Mouse (Mus musculus): Measurements from ENCODE around the gene Ralgapb. TPM values are rescaled to one million over a fixed set of nuclear protein-coding genes. Genes with fewer than 3 reads are reported as not detected.
"Not testable (repeated sequence)": the region's sequence is repeated elsewhere in the genome, so short reads cannot be mapped to it uniquely, and the experiment has no call there.

Gene Ralgapb
- total RNA-seq, 4 experiments from 2014 or later = 83.1 to 102 (median 93.3) TPM

DNA sequence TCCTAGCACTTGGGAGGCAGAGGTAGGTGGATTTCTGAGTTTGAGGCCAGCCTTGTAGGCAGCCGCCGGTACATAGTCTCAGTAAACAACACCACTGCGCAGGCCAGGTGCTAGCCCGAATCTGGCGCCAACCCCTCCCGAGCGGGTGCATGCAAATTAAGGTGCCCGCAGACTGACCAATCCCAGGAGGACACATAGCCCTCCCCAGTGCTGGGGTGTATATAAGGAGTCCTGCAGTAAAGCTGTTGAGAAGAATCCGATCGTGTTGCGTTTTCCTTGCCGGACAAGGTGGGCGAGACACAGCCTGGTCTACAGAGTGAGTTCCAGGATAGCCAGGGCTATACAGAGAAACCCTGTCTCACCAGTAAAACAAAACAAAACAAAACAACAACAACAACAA is 12.5 kb upstream of the Ralgapb start:
- not testable (repeated sequence) for DNase-seq (ENCODE audit: low spot score in 2 of 2)

DNA sequence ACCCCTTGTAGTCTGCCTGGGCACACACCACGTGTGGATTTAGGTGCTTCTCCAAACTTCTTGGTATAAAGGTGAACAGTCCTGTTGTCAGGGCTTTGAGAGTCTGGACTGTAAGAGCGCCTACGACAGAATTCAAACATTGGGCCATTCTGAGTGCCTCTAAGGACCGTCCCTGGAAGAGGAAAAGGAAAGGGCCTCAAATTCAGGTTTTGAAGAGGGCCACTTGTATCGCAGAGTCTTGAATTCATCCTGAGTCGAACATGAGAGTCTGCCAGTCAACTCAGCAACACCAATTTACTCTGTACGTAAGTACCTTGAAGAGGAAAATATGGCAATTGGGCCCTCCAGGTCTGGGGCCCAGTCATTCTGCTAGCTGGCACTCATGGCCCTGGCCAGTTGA is 6.7 kb upstream of the Ralgapb start:
- no peak for DNase-seq (ENCODE audit: low spot score in 2 of 2)

DNA sequence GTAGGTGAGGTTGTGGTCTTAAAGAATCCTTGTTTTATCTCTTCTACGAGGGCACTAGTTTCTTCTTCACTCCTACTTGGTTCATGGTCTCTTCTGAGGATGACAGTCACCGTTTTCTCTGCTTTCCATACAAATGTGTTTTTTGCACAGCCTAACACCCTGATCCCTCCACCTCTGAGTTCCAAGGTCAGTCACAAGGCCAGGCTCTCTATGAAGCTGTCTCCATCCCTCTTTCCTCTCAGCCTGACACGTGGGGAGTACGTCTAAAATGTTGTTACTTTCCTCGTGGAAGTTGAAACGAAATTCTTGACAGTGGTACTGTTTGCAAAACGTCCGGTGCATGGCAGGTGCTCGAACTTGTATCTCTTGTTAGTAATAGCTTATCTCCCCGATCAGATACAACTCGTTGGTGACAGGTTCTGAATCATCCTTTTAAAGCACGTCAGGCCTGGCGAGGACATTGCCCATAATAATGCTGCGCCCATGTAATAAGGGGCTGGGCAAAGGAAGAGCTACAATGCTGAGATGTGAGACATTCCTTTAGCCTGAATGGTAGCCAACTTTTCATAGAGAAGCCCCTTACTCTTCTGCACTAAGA is 552 bp upstream of the Ralgapb start:
- no peak for DNase-seq (ENCODE audit: low spot score in 2 of 2)

DNA sequence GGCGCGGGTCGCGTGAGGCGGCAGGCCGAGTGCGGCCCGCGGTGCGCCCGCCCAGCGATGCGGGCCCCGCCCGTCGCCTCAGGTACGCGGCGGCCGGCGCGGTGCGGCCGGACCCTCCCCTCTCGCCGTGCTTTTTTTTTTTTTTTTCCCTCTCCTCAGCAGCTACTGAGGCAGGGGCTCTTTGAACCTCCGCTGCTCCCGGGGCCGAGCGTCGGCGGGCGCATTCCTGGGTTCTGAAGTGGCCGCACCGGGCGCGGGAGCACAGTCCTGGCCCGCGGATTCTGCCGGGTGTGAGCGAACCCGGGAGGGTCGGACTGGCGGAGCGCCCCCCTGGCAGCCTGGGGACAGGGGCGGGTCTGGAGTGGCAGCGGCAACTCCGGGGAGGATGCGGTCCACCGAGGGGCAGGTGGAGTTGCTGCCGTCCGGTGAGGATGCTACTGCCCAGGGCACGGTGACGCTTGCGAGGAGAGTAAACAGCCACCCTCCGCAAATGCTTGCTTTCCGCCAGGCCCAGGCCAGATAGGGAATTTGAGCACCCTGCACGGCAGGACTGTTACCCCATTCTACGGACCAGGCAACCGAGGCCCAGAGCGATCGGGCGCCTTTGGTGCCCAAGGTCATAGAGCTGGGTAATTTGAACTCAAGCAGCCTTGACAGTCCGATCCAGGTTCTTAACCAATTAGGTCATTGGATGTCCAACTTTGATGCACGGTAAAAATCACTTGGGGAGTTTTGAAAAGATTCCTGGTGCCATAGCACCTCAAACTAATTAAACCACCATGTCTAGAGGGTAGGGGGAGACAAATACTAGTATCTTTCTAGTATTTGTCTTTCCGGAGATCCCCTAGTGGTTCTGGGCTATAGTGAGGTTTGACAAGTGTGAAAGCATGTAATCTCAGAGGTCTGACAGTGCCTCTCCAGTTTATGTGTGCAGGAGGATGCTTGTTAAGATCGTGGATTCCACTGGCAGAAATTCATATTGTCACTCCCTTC is 670 bp downstream of the Ralgapb start:
- peak in 1 of 2 experiments; percentile 18 for DNase-seq (ENCODE audit: low spot score in 2 of 2)

DNA sequence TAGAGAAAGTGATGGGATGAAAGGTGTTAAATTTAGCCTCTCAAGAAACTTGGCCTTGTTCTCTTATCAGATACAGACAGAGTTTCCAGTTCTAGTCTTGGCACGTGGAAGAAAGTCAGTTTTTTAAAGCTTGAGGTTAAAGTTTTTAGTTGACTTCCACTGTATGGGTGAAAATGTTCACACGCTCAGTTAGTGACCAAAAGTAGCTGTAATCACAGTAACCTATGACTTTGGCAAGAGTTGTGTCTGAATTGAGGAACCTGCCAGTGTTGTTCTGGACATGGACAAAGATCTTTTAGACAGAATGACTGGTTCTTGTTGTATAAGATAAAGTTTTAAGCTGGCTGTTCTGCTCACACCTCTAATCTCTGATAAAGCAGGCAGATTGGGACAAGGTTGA is 3.6 kb downstream of the Ralgapb start:
- DNase-seq (ENCODE audit: low spot score in 2 of 2) = no peak

DNA sequence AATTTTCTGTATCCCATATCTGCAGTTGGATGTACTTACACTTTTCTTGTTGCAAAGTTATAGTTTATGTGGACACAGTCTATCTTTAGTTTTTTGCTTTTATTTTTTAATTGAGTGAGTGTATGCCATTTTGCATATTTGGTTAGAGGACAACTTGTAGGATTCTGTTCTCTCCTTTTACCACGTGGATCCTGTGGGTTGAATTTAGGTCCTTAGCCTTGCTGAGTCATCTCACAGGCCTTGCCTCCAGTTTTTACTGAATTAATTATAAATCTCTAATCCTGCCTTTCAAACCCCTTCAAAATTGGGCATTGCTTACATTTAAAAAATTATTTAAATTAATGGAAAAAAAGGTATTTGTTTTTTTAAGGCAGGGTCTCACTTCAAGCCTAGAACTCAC is 6.2 kb downstream of the Ralgapb start:
- no peak for DNase-seq (ENCODE audit: low spot score in 2 of 2)

DNA sequence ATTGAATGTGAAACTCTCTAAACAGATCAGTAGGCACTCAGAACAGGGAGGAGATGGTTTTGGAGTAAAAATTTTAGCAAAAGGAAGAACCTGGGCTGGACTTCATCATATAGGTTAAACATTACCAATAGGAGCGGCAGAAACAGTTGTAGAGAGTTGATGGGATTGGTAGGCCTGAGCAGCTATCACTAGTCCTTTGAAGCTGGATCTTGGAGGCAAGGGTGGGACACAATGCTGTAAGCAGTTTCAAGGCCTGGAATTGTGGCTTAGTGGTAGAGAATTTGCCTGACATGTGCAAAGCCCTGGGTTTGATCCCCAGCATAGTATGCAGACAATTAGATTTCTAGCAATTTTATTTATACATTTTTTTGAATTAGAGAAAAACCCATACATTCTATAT is 9.0 kb downstream of the Ralgapb start:
- DNase-seq (ENCODE audit: low spot score in 2 of 2) = no peak

DNA sequence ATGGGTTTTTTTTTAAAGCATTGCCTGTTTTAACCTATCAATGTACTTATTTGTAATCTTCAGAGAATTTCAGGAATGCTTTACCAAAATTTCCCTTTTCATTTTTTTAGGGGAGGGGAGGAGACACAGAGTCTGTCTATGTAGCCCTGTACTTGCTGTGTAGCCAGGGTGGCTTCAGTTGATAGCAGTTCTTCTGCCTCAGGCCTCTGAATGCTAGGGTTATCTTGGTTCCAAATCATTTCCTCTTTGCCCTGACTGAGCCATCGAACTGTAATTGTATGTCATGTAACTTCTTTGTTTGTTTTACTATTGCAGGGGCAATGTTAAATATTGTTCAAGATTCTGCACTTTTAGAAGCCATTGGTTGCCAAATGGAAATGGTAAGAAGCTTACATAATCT is 36.2 kb downstream of the Ralgapb start:
- no peak for DNase-seq (ENCODE audit: low spot score in 2 of 2)

DNA sequence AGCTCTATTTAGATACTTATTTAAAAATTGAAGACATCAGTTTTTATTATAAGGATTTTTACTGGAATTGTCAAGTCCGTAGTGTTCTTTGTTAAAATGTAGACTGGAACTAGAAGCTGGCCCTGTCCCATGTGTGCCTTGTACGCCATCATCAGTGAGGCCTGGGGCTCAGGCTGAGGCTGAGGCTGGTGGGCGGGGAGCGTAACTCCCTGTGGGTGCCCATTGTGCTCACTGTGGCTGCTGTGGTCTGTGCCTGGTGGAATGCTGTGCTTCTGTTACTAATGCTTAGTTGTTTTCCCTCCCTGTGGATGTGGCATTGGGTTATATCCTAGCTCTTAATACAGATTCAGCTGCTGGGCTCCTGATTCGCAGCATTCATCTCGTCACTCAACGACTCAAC is 40.2 kb downstream of the Ralgapb start:
- no peak for DNase-seq (ENCODE audit: low spot score in 2 of 2)

DNA sequence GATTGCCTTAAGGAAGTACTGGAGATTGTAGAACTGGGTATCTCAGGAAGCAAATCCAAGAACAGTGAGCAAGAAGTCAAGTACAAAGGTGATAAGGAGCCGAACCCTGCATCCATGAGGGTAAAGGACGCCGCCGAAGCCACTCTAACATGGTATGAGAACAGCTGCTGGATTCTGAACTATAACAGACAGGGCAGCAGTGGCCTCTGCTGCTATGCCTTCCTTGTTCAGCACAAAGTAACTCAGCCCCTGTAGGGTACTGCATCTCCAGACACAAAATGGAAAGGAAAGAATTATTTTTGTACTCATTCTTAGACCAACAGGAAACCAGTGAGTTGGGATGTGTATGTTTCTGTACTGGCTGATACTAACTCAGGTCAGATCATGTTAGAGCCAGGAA is 46.8 kb downstream of the Ralgapb start:
- DNase-seq (ENCODE audit: low spot score in 2 of 2) = no peak

DNA sequence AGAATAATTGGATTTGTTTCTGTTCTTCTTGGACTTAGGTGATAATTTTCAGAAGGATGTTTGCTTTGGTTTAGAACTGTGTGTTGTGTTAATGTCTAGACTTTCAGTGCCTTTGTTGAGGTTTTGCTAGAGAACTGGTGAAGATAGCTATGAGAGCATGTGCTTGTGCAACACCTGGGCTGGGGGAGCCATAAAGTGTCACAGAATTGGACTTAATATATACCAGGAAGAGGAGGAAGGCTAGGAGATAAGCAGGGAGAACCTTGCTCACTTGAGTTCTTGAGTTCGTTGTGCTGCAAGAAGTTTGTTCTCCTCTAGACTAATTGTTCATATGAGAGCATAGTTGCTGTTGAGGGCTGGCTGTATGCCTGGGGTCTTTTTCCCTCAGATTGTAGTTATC is 48.0 kb downstream of the Ralgapb start:
- no peak for DNase-seq (ENCODE audit: low spot score in 2 of 2)

DNA sequence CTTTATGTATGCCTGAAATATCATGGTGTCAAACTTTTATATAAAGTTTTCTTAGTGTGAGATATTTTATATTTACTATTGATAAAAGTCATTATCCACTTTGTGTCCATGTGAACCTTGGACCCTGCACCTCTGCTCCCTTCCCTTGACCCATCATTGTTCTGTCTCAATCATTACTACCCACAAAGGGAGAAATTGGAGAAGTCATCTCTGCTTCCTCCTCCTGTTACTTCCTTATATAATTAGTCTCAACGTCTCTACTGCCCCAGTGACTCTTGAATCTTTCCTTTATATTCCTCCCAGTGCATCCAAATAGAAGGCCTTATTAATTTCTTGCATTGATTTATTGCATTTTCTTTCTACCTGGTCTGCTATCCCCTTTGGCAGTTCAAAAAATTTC is 52.8 kb downstream of the Ralgapb start:
- DNase-seq (ENCODE audit: low spot score in 2 of 2) = no peak

DNA sequence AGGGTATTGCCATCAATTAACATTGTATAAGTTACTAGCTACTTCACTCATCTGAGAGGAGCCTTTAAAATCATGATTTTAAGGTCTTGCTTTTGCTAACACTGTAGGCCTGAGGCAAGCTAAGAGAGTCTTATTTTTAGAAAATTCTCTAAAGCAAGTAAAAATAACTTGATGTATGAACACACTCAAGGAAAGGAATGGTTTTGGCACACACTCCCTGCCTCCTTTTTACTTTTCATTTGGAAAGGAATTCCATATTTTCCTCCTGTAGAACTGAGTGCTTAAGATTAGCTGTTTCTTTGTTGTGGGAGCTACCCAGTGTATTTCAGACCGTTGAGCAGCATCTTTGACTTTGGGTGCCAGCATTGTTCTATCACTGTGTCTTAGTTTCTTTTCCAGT is 64.5 kb downstream of the Ralgapb start:
- DNase-seq (ENCODE audit: low spot score in 2 of 2) = no peak

DNA sequence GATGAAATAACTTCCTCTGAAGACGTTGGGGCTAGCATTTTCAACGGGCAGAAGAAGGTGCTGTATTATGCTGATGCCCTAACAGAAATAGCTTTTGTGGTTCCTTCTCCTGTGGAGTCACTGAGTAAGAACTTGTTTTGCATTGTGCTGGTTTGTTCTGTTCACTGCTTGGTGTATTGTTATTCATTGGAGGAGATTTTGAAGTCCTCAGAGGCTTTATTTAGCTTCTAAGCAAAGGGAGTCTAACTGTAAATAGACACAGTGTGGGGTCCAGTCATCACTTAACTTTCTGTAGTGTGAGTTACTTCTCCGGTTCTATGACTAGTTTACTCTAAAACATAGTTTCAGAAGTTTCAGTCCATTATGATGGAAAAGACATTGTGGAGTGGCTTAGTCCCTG is 68.0 kb downstream of the Ralgapb start:
- DNase-seq (ENCODE audit: low spot score in 2 of 2) = no peak

DNA sequence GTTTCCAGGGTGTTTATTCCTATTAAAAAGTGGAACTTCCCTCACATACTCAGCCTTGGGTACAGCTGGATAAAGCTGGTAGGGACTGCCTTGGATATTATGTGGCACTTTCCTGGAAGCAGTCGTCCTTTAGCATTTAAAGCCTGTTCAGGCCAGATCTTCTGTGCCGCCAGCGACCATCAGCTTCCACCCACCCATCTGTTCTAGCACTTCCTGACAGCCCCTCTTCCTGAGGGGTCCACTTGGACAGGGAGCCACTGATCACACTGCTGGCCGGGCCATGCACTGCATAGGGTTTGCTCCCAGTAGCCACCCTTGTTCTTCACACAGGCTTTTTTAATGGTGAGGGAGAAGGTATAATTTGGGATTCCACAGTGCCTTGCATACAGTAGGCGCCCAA is 88.8 kb downstream of the Ralgapb start:
- DNase-seq (ENCODE audit: low spot score in 2 of 2) = no peak

DNA sequence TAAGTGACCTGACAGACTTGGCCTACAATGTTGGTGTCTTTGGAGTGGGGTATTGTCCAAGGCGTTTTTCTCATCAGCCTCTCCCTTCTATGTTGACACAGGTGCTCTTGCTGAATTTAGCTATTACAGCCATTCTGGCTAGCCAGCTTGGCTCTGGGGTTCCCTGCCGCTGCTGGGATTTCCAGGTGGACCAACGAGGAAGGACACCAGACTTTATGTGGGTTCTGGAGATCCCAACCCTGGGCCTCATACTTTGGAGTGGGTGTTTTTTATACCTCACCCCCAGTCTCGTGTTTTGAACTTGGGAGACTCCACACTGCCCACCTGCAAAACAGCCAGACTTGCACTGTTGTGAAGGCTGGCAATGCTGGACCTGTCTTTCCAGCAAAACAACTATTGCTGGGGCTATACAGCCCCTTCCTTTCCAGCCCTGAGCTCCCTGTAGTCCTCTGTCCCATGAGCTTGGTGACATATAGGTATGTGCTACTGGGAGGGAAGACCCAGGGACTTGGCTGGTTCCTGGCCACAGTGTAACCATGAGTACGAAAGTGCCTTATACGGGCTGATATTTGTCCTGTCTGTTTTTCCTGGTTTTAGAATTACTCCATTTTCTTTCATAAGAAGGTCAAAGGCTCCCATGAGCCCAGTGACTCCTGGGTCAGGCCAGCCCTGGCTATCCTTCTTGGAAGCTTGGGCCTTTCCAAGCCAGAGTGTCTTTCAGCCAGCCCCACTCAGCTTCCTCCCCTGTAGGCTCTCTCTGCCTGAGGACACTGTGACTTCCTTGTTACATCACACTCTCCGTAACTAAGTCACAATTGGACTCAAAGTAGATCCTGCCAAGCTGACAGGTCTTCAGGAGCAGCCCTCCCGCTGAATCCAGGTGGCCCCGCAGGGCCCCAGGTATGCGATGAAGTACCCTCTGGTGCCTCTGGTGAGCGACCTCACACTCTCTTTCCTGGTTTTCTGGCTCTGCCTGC is 92.5 kb downstream of the Ralgapb start, which contains the start of gene Adig:
Gene Adig, plus strand, starts transcription at position 777 of the 977 bp plus-strand sequence.
- no peak for DNase-seq (ENCODE audit: low spot score in 2 of 2)

DNA sequence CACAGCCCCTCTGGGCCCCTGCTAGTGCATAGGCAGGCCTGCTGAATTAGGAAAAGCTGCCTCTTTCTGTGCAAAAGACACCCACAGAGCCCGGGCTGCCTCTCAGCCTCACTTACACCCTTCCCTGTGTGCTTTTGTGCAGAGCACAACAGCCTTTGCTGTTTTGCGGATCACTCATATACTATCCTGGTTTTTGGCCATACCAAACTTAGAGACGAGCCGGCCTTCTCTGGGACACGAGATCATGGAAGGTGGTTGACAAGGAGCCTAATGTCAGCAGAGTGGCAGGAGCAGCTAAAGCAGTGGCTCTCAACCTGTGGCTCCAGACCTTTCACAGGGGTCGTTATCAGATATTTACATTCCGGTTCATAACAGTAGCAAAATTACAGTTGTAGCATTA is 93.6 kb downstream of the Ralgapb start:
- DNase-seq (ENCODE audit: low spot score in 2 of 2) = no peak

DNA sequence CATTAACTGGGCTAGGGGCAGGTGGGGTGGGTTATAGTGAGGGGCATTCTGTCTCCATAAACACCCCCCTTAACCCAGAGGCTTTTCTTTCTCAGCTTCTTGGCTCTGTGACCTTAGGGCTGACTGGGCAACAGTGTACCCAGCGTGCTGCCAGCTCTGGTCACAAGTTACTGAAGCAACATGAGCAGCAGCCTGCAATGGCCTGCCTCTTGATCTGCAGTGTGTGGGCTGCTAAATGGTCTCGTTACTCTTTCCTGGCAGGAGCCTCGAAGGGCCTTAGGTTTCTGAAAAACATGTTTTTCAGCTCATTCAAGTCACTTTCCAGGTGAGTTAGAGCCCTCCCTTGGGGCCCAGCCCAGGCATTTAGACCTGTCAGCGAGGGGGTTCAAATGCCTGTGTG is 94.0 kb downstream of the Ralgapb start:
- no peak for DNase-seq (ENCODE audit: low spot score in 2 of 2)

DNA sequence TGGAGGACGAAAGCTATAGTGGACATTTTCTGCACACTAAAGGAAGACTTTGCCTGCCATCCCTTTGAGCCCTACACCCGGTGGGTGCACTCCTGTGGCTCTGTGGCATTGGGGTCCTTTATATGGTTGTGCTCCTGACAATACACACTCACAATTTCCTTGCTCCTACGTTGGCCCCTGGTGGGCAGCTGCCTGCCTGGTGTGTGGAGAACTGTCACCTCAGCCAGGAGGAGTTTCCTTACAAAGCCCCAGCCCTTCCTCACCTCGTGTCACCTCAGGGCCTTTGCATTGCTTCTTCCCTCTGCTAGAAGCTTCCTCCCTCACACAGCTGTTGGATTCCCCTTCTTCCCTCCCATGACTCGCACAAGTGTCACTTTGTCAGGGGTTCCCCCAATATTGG is 96.8 kb downstream of the Ralgapb start:
- DNase-seq (ENCODE audit: low spot score in 2 of 2) = no peak

DNA sequence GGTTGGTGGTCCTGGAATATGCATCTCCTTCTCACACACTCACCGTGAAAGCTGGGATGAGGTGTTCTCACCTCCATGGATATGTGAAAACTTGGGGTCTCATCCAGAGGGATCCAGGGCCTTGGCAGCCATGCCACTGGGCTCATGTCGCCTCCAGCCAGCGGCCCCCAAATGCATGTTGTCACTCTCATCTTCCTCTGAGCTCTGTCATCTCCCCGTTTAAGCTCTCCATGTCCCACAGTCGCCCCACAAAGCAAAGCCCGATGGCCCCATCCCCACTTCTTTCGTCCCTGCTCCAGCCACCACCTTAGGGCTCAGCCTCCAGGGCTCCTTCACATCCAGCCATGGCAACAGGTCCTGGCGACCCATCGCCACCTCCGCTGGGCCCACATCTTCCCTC is 97.4 kb downstream of the Ralgapb start:
- DNase-seq (ENCODE audit: low spot score in 2 of 2) = no peak

DNA sequence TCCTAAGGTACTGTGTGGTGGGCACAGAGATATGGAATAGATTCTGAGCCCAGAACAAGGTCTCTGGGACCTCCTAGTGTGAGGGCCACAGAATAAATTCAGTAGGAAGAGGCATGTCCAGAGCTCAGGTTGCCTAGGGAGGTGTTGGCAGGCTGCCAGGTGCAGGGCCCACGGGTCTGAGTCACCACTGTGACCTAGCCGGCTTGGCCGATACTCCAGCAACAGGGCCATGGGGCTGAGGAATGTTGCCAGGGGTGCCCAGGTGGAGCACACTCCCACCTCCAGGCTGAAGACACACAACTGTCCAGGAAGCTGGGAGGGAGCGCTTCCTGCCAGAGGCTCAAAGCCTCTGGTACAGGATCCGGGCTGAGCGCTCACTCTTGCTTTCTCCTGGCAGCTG is 101.0 kb downstream of the Ralgapb start:
- no peak for DNase-seq (ENCODE audit: low spot score in 2 of 2)

DNA sequence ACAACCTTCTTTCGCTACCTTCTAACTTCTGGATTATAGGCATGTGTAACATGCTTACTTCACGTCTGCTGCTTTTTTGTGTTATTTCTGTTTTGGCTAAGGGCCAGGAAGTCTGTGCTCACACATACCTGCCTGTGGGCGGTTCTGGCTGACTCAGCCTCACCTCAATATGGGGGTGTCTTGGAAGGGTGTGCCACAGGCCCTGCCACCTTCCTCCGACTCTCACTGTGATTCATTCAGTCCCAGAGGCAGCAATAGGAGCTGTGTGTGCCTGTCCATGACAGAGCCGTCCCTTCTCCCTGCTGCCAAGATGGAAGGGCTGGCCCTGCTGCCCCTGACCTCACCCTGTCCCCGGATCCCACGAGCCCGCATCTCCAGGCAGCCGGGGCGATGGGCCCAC is 102.9 kb downstream of the Ralgapb start, which contains the start of gene Arhgap40:
Gene Arhgap40, plus strand, starts transcription at position 269 of the 400 bp plus-strand sequence.
- DNase-seq (ENCODE audit: low spot score in 2 of 2) = no peak
